Mouse (Mus musculus) lung, adult 2 months (tissue): ENCODE measurements around the gene Btbd9.

Source experiments
- CTCF ChIP-seq: fragments of 200-500 bp; IDR thresholded peaks from 2 replicates; pipeline ENCODE4 v1.5.1; 2011; ENCODE audit warnings: mild to moderate bottlenecking, low read length, control low read depth; ENCODE audit not compliant: insufficient read depth
- POLR2A ChIP-seq: fragments of 200-500 bp; IDR thresholded peaks from 2 replicates; pipeline ENCODE4 v1.6.1; 2011; ENCODE audit warnings: low read depth, mild to moderate bottlenecking, control low read depth, low read length, borderline replicate concordance; ENCODE audit errors: extremely low read depth

- TF ChIP-seq POLR2A (no peak), CTCF (no peak)
These were observed 232.4 kb downstream of the Btbd9 start for GRCm38 (mm10) chr17:30343701-30344473.
